Mouse (Mus musculus): ENCODE results near the gene Spink4. TPM values are rescaled to one million over a fixed set of nuclear protein-coding genes. Genes with fewer than 3 reads are reported as not detected.

Gene Spink4
- polyA plus RNA-seq, 1 experiment from 2014 or later: not detected

DNA sequence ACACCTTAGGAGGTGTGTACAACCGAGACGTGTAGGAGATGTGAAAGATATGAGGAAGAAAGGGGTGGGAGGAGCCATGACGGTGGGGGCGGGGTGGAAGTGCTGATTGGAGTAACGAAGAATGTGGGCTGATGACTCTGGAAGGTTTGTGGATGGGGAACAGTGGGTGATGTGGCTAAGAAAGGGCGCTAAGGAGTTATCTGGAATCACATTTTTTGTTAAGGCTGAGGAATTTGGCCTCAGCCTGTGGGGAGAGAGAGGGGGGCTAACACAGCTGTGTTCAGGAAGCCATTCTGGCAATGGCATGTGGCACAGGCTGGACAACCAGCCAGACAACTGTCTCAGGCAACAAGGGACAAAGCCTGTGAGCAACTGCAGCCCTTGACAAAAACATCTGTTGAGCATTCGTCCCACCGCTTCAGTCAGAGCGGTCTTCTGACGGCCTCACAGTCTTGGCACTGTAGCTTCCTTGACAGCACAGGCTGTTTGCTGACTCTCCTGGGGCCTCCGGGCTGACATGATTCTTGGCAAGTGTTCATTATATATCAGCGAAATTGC, 43.0 kb upstream of the Spink4 start:
- ATAC-seq (ENCODE audit: insufficient read depth) (peak; percentile 94), DNase-seq (peak; percentile 92)
- Histone ChIP-seq H3K4me1 (ENCODE audit: insufficient read depth) (peaks cover 30% of the 10 kb centered on the region), H3K36me3 (ENCODE audit: insufficient read depth) (no peaks in the 10 kb centered on the region), H3K9ac (peak overlapping the region; percentile 6; the same call in 1 of the 2 replicates), H3K9me3 (ENCODE audit: low read depth, low read length) (no peaks in the 10 kb centered on the region), H3K27ac (ENCODE audit: low read depth) (peak overlapping the region; percentile 79), H3K4me3 (ENCODE audit: low read depth, low read length) (peak overlapping the region; percentile 12; the same call in 1 of the 2 replicates), H3K27me3 (ENCODE audit: insufficient read depth, low read length) (no peaks in the 10 kb centered on the region), H3K4me2 (peak overlapping the region; percentile 52)
- 10% methylated on average over 12 of the region's 12 CpGs for WGBS
- no peak for TF ChIP-seq CTCF (IDR thresholded peaks at IDR 0.05; ENCODE audit: low read depth)

DNA sequence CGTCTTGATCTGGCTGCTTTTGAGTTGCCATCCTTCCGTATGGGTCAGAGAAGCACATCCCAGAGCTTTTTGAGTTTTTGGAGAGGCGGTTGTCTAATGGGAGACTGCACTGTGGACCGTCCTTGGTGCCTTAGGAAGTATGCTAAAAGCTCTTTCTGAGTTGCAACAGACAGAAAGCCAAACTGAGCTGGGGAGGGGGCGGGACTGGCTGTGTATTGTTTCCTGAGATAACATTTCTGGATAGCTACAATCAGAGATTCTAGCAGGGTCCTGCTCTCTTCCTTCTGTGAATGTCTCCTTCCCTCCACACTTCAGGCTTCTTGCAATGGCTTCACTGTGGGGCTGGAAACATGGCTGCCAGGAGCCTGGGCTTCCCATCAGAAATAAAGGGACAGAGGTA, 42.3 kb upstream of the Spink4 start:
- Histone ChIP-seq H3K4me3 (ENCODE audit: low read depth, low read length) (no peak overlapping the region), H3K4me2 (peak overlapping the region; percentile 52), H3K4me1 (ENCODE audit: insufficient read depth) (peaks cover 30% of the 10 kb centered on the region), H3K9me3 (ENCODE audit: low read depth, low read length) (no peaks in the 10 kb centered on the region), H3K27ac (ENCODE audit: low read depth) (peak overlapping the region; percentile 79), H3K27me3 (ENCODE audit: insufficient read depth, low read length) (no peaks in the 10 kb centered on the region), H3K36me3 (ENCODE audit: insufficient read depth) (no peaks in the 10 kb centered on the region), H3K9ac (no peak overlapping the region)
- WGBS: 50% methylated on average over 5 of the region's 5 CpGs
- DNase-seq (no peak), ATAC-seq (ENCODE audit: insufficient read depth) (peak; percentile 22; the same call in 1 of the 2 replicates)
- TF ChIP-seq CTCF (IDR thresholded peaks at IDR 0.05; ENCODE audit: low read depth): no peak

DNA sequence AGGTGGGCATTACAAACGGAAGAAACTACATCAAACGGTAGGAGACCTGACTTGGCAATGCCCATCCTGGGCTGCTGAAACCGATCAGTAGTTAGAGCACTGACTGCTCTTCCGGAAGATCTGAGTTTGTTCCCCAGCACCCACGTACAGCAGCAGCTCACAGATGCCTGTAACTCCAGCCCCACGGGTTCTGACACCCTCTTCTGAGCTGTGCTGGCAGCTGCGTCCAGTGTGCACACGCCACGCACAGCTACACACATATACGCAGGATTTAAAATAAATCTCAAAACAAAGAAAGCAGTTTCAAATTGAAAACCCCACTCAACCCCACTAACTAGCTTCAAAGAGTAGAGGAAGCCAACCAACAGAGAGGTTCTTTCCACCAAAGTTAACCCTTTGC, 36.7 kb upstream of the Spink4 start:
- WGBS: 78% methylated on average over 10 of the region's 10 CpGs
- H3K27me3 ChIP-seq (ENCODE audit: insufficient read depth, low read length): no peaks in the 10 kb centered on the region
- H3K36me3 ChIP-seq (ENCODE audit: insufficient read depth): no peaks in the 10 kb centered on the region
- no peak overlapping the region for H3K4me2 ChIP-seq
- no peaks in the 10 kb centered on the region for H3K9me3 ChIP-seq (ENCODE audit: low read depth, low read length)
- TF ChIP-seq CTCF (IDR thresholded peaks at IDR 0.05; ENCODE audit: low read depth): no peak
- no peak overlapping the region for H3K4me3 ChIP-seq (ENCODE audit: low read depth, low read length)
- no peak for DNase-seq
- no peak overlapping the region for H3K27ac ChIP-seq (ENCODE audit: low read depth)
- H3K9ac ChIP-seq: no peak overlapping the region
- no peak for ATAC-seq (ENCODE audit: insufficient read depth)
- no peaks in the 10 kb centered on the region for H3K4me1 ChIP-seq (ENCODE audit: insufficient read depth)

GRCm38 (mm10) chr4:40884282-40885165, 35.3 kb upstream of the Spink4 start:
- Histone ChIP-seq H3K9me3 (ENCODE audit: low read depth, low read length) (no peaks in the 10 kb centered on the region), H3K4me3 (ENCODE audit: low read depth, low read length) (no peak overlapping the region), H3K4me1 (ENCODE audit: insufficient read depth) (no peaks in the 10 kb centered on the region), H3K9ac (no peak overlapping the region), H3K4me2 (no peak overlapping the region), H3K27me3 (ENCODE audit: insufficient read depth, low read length) (no peaks in the 10 kb centered on the region), H3K36me3 (ENCODE audit: insufficient read depth) (no peaks in the 10 kb centered on the region), H3K27ac (ENCODE audit: low read depth) (no peak overlapping the region)
- no peak for TF ChIP-seq CTCF (IDR thresholded peaks at IDR 0.05; ENCODE audit: low read depth)
- WGBS: 73% methylated on average over 12 of the region's 12 CpGs
- no peak for ATAC-seq (ENCODE audit: insufficient read depth)
- no peak for DNase-seq

DNA sequence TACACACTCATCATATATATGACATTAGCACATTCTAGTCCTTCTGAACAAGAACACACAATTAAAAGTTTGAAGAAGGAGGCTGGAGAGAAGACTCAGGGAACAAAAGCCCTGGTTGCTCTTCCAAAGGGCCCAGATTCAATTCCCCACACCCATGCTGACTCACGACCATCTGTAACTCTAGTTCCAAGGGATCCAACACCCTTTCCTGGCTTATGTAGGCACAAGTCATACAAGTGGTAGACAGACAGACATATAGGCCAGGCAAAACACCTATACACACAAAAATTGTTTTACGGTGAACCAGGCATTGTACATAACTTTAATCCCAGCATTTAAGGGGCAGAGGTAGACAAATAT, 34.7 kb upstream of the Spink4 start:
- ATAC-seq (ENCODE audit: insufficient read depth) (no peak), DNase-seq (no peak)
- H3K9me3 ChIP-seq (ENCODE audit: low read depth, low read length): no peaks in the 10 kb centered on the region
- no peaks in the 10 kb centered on the region for H3K4me1 ChIP-seq (ENCODE audit: insufficient read depth)
- 91% methylated on average over 2 of the region's 2 CpGs for WGBS
- no peak overlapping the region for H3K9ac ChIP-seq
- no peak for TF ChIP-seq CTCF (IDR thresholded peaks at IDR 0.05; ENCODE audit: low read depth)
- H3K4me2 ChIP-seq: no peak overlapping the region
- H3K36me3 ChIP-seq (ENCODE audit: insufficient read depth): no peaks in the 10 kb centered on the region
- no peaks in the 10 kb centered on the region for H3K27me3 ChIP-seq (ENCODE audit: insufficient read depth, low read length)
- H3K4me3 ChIP-seq (ENCODE audit: low read depth, low read length): no peak overlapping the region
- H3K27ac ChIP-seq (ENCODE audit: low read depth): no peak overlapping the region

GRCm38 (mm10) chr4:40885883-40886282, 34.0 kb upstream of the Spink4 start:
- Histone ChIP-seq H3K9ac (no peak overlapping the region), H3K27ac (ENCODE audit: low read depth) (no peak overlapping the region), H3K4me3 (ENCODE audit: low read depth, low read length) (no peak overlapping the region), H3K27me3 (ENCODE audit: insufficient read depth, low read length) (no peaks in the 10 kb centered on the region), H3K36me3 (ENCODE audit: insufficient read depth) (no peaks in the 10 kb centered on the region), H3K9me3 (ENCODE audit: low read depth, low read length) (no peaks in the 10 kb centered on the region), H3K4me2 (no peak overlapping the region), H3K4me1 (ENCODE audit: insufficient read depth) (no peaks in the 10 kb centered on the region)
- no peak for DNase-seq
- no peak for TF ChIP-seq CTCF (IDR thresholded peaks at IDR 0.05; ENCODE audit: low read depth)
- WGBS: 54% methylated on average over 4 of the region's 4 CpGs
- ATAC-seq (ENCODE audit: insufficient read depth): no peak

GRCm38 (mm10) chr4:40888839-40889238, 31.0 kb upstream of the Spink4 start:
- DNase-seq (no peak), ATAC-seq (ENCODE audit: insufficient read depth) (no peak)
- Histone ChIP-seq H3K27ac (ENCODE audit: low read depth) (no peak overlapping the region), H3K4me1 (ENCODE audit: insufficient read depth) (no peaks in the 10 kb centered on the region), H3K4me2 (no peak overlapping the region), H3K36me3 (ENCODE audit: insufficient read depth) (no peaks in the 10 kb centered on the region), H3K27me3 (ENCODE audit: insufficient read depth, low read length) (no peaks in the 10 kb centered on the region), H3K4me3 (ENCODE audit: low read depth, low read length) (no peak overlapping the region), H3K9me3 (ENCODE audit: low read depth, low read length) (no peaks in the 10 kb centered on the region), H3K9ac (no peak overlapping the region)
- no peak for TF ChIP-seq CTCF (IDR thresholded peaks at IDR 0.05; ENCODE audit: low read depth)
- WGBS: 65% methylated on average over 11 of the region's 11 CpGs

Measured in lung, embryonic 14.5 days (tissue).